Mouse (Mus musculus): Measurements from ENCODE around the gene Prkg1.

- TF ChIP-seq POLR2A (IDR thresholded peaks at IDR 0.05; ENCODE audit: borderline replicate concordance, insufficient read depth, low read length) = no peak
- no peak for TF ChIP-seq CTCF (IDR thresholded peaks at IDR 0.05; ENCODE audit: borderline replicate concordance, insufficient read depth, low read depth, low read length)
Measured at GRCm38 (mm10) chr19:31577092-31577491, 187.7 kb downstream of the Prkg1 start.

Measured in cerebellum, adult 2 months (tissue).